Mouse (Mus musculus): ENCODE data around the gene Olfr1495. TPM values are rescaled to one million over a fixed set of nuclear protein-coding genes. Genes with fewer than 3 reads are reported as not detected.
"Not testable (repeated sequence)": the region's sequence is repeated elsewhere in the genome, so short reads cannot be mapped to it uniquely, and the experiment has no call there.

Gene Olfr1495
- polyA plus RNA-seq (2012; rRNA removed): not detected in 2 replicates

GRCm38 (mm10) chr19:13764306-13764705 is at the start of gene Olfr1495:
TSS of gene Olfr1495 (plus strand) at chr19:13764606.
- TF ChIP-seq CTCF (IDR thresholded peaks at IDR 0.05; ENCODE audit: insufficient read depth, low read length): no peak
- no peak for TF ChIP-seq POLR2A (IDR thresholded peaks at IDR 0.05; ENCODE audit: borderline replicate concordance, extremely low read depth, low read depth, low read length)
- H3K4me3 ChIP-seq (replicated peaks; ENCODE audit: extremely low read depth, low read depth, low read length): no peak within 1 kb of the TSS
- DNase-seq: no peak
- no peaks in the 10 kb centered on the region for H3K4me1 ChIP-seq (ENCODE audit: control insufficient read depth, insufficient read depth, low read length)
- 74% methylated on average over 3 of the region's 3 CpGs for WGBS

GRCm38 (mm10) chr19:13722978-13723377 is 41.4 kb upstream of the Olfr1495 start, which contains the start of gene Olfr1493-ps1:
TSS of gene Olfr1493-ps1 (plus strand) at chr19:13723278.
- WGBS: 36% methylated on average over 2 of the region's 2 CpGs
- no peak for TF ChIP-seq CTCF (IDR thresholded peaks at IDR 0.05; ENCODE audit: insufficient read depth, low read length)
- Histone ChIP-seq H3K4me3 (replicated peaks; ENCODE audit: extremely low read depth, low read depth, low read length) (no peak within 1 kb of the TSS), H3K4me1 (ENCODE audit: control insufficient read depth, insufficient read depth, low read length) (no peaks in the 10 kb centered on the region)
- no peak for DNase-seq

- no peaks in the 10 kb centered on the region for H3K4me1 ChIP-seq (ENCODE audit: control insufficient read depth, insufficient read depth, low read length)
- no peak within 1 kb of the TSS for H3K4me3 ChIP-seq (replicated peaks; ENCODE audit: extremely low read depth, low read depth, low read length)
- no peak for TF ChIP-seq CTCF (IDR thresholded peaks at IDR 0.05; ENCODE audit: insufficient read depth, low read length)
- no peak for TF ChIP-seq POLR2A (IDR thresholded peaks at IDR 0.05; ENCODE audit: borderline replicate concordance, extremely low read depth, low read depth, low read length)
- WGBS: 88% methylated on average over 4 of the region's 4 CpGs
- no peak for DNase-seq
Measured at GRCm38 (mm10) chr19:13739428-13739827, 25.0 kb upstream of the Olfr1495 start, which contains the start of gene Olfr1494. TSS of gene Olfr1494 (plus strand) at chr19:13739728.

- 90% methylated on average over 1 of the region's 1 CpGs for WGBS
- DNase-seq: no peak
- no peak overlapping the region for H3K4me3 ChIP-seq (replicated peaks; ENCODE audit: extremely low read depth, low read depth, low read length)
- no peak for TF ChIP-seq CTCF (IDR thresholded peaks at IDR 0.05; ENCODE audit: insufficient read depth, low read length)
- TF ChIP-seq POLR2A (IDR thresholded peaks at IDR 0.05; ENCODE audit: borderline replicate concordance, extremely low read depth, low read depth, low read length): no peak
- H3K4me1 ChIP-seq (ENCODE audit: control insufficient read depth, insufficient read depth, low read length): no peaks in the 10 kb centered on the region
Measured at GRCm38 (mm10) chr19:13749366-13749765, 15.0 kb upstream of the Olfr1495 start.

GRCm38 (mm10) chr19:13768565-13769276 is 4.3 kb downstream of the Olfr1495 start:
- no peak overlapping the region for H3K4me3 ChIP-seq (replicated peaks; ENCODE audit: extremely low read depth, low read depth, low read length)
- TF ChIP-seq POLR2A (IDR thresholded peaks at IDR 0.05; ENCODE audit: borderline replicate concordance, extremely low read depth, low read depth, low read length): no peak
- no peak for TF ChIP-seq CTCF (IDR thresholded peaks at IDR 0.05; ENCODE audit: insufficient read depth, low read length)
- WGBS: 90% methylated on average over 9 of the region's 9 CpGs
- H3K4me1 ChIP-seq (ENCODE audit: control insufficient read depth, insufficient read depth, low read length): no peaks in the 10 kb centered on the region
- DNase-seq: no peak

GRCm38 (mm10) chr19:13777578-13777977 is 13.2 kb downstream of the Olfr1495 start, which contains the start of gene Olfr1496:
TSS of gene Olfr1496 (plus strand) at chr19:13777878.
- WGBS: 66% methylated on average over 1 of the region's 1 CpGs
- Histone ChIP-seq H3K4me1 (ENCODE audit: control insufficient read depth, insufficient read depth, low read length) (no peaks in the 10 kb centered on the region), H3K4me3 (replicated peaks; ENCODE audit: extremely low read depth, low read depth, low read length) (no peak within 1 kb of the TSS)
- no peak for DNase-seq
- TF ChIP-seq POLR2A (IDR thresholded peaks at IDR 0.05; ENCODE audit: borderline replicate concordance, extremely low read depth, low read depth, low read length) (no peak), CTCF (IDR thresholded peaks at IDR 0.05; ENCODE audit: insufficient read depth, low read length) (no peak)

GRCm38 (mm10) chr19:13798102-13798501 is 33.7 kb downstream of the Olfr1495 start, which contains the start of gene Olfr1497:
TSS of gene Olfr1497 (minus strand) at chr19:13798202.
- DNase-seq: no peak
- TF ChIP-seq POLR2A (IDR thresholded peaks at IDR 0.05; ENCODE audit: borderline replicate concordance, extremely low read depth, low read depth, low read length) (no peak), CTCF (IDR thresholded peaks at IDR 0.05; ENCODE audit: insufficient read depth, low read length) (no peak)
- H3K4me1 ChIP-seq (ENCODE audit: control insufficient read depth, insufficient read depth, low read length): no peaks in the 10 kb centered on the region
- no peak within 1 kb of the TSS for H3K4me3 ChIP-seq (replicated peaks; ENCODE audit: extremely low read depth, low read depth, low read length)

- not testable (repeated sequence) for H3K4me1 ChIP-seq (ENCODE audit: control insufficient read depth, insufficient read depth, low read length); DNase-seq; H3K4me3 ChIP-seq (replicated peaks; ENCODE audit: extremely low read depth, low read depth, low read length)
- WGBS: 46% methylated on average over 1 of the region's 1 CpGs
Measured at GRCm38 (mm10) chr19:13805486-13805885, 41.1 kb downstream of the Olfr1495 start.

GRCm38 (mm10) chr19:13812823-13813222 is 48.4 kb downstream of the Olfr1495 start:
- TF ChIP-seq CTCF (IDR thresholded peaks at IDR 0.05; ENCODE audit: insufficient read depth, low read length) (no peak), POLR2A (IDR thresholded peaks at IDR 0.05; ENCODE audit: borderline replicate concordance, extremely low read depth, low read depth, low read length) (no peak)
- 51% methylated on average over 2 of the region's 2 CpGs for WGBS
- DNase-seq: no peak
- no peak overlapping the region for H3K4me3 ChIP-seq (replicated peaks; ENCODE audit: extremely low read depth, low read depth, low read length)
- no peaks in the 10 kb centered on the region for H3K4me1 ChIP-seq (ENCODE audit: control insufficient read depth, insufficient read depth, low read length)

- WGBS: 25% methylated on average over 5 of the region's 5 CpGs
- TF ChIP-seq POLR2A (IDR thresholded peaks at IDR 0.05; ENCODE audit: borderline replicate concordance, extremely low read depth, low read depth, low read length) (no peak), CTCF (IDR thresholded peaks at IDR 0.05; ENCODE audit: insufficient read depth, low read length) (no peak)
- H3K4me3 ChIP-seq (replicated peaks; ENCODE audit: extremely low read depth, low read depth, low read length): no peak overlapping the region
- DNase-seq: no peak
- H3K4me1 ChIP-seq (ENCODE audit: control insufficient read depth, insufficient read depth, low read length): no peaks in the 10 kb centered on the region
Measured at GRCm38 (mm10) chr19:13818827-13819226, 54.4 kb downstream of the Olfr1495 start.
